Mouse (Mus musculus) urinary bladder, postnatal 4 days (tissue): ENCODE results near the gene Ppp2r5d.

Experiments used
- DNase-seq, 2 experiments: peaks; one replicate each; pipeline ENCODE4 v3.0.0; 2021 to 2022; ENCODE audit warnings: low spot score in 2 of 2

Gene Ppp2r5d

GRCm38 (mm10) chr17:46645561-46646321 is 59.2 kb downstream of the Ppp2r5d start, which contains the start of the genes Klc4 and Mrpl2:
TSS of gene Klc4 (minus strand) at chr17:46646022.
TSS of gene Mrpl2 (plus strand) at chr17:46646229.
- DNase-seq, result peak; percentile 97 to 99

- DNase-seq, result peak in 1 of 2 experiments; percentile 58
Measured at GRCm38 (mm10) chr17:46644916-46645475, 59.9 kb downstream of the Ppp2r5d start.

GRCm38 (mm10) chr17:46644152-46644805 is 60.6 kb downstream of the Ppp2r5d start:
- no peak for DNase-seq

GRCm38 (mm10) chr17:46642060-46642459 is 62.9 kb downstream of the Ppp2r5d start:
- DNase-seq, result no peak

- DNase-seq, result no peak
Measured at GRCm38 (mm10) chr17:46639929-46640328, 65.0 kb downstream of the Ppp2r5d start.

- DNase-seq, result peak in 1 of 2 experiments; percentile 42
Measured at GRCm38 (mm10) chr17:46636831-46637523, 67.9 kb downstream of the Ppp2r5d start.
